Mouse (Mus musculus) frontal cortex, postnatal 25 days (tissue): ENCODE data around the gene Catsper2.
"Not testable (repeated sequence)": the region's sequence is repeated elsewhere in the genome, so short reads cannot be mapped to it uniquely, and the experiment has no call there.

Experiments used
- DNase-seq, 2 experiments: peaks; one replicate each; pipeline ENCODE4 v3.0.0; 2022; ENCODE audit warnings: low spot score in 2 of 2

Gene Catsper2

DNA sequence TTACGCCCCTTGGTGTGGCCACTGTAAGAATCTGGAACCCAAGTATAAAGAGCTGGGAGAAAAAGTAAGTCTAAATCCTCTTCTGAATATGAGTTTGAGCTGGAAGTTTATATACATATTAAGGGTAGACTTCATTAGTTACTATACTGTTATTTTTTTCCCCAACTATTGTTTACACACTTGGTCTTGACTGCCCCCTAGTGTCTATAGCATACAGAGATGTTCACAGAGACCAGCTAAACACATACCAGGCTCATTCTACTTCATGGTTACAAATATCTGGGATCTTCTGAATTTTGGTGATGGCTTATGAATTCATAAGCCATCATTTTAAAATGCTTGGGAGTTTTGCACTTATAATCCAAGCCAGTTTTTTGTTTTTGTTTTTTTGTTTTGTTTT, 21.3 kb upstream of the Catsper2 start:
- no peak for DNase-seq

DNA sequence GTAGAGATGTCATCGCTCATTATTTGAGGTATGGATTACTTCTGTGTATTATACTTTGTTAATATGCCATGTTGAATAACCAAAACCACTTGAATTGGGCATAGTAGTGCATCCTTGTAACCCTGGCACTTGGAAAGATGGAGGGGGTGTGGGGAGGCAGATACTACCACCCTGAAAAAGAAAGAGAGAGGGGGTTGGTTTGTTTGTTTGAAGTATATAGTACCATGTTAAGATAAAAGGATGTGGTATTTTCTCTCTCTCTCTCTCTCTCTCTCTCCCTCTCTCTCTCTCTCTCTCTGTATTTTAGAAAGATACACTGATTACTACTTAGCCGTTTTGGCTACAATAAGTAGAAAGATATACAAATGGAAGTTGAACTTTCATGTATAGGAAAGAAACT, 12.3 kb upstream of the Catsper2 start:
- DNase-seq = no peak

- no peak for DNase-seq
Measured at GRCm38 (mm10) chr2:121423166-121423565, 9.6 kb upstream of the Catsper2 start.

DNA sequence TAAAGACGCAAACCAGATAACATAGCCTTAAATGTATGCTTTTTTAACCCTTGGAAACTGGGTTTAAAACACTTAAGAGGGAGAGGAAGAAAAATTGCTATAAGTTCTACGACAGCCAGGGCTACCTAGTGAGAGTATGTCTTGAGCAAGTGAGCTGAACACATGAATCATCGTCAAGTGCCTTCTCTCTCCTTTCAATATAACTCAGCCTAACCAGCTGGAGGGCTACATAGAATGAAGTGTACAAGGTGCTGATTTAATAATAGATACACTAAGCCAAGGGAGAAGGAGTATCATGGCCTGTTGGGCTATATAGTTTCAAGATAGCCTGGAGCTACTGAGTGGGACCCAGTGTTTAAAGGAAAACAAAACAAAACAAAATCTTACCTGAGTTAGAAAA, 4.9 kb upstream of the Catsper2 start:
- no peak for DNase-seq

GRCm38 (mm10) chr2:121416356-121416755, 2.8 kb upstream of the Catsper2 start:
- DNase-seq = no peak

- DNase-seq = no peak
Measured at GRCm38 (mm10) chr2:121415591-121415990, 2.0 kb upstream of the Catsper2 start.

DNA sequence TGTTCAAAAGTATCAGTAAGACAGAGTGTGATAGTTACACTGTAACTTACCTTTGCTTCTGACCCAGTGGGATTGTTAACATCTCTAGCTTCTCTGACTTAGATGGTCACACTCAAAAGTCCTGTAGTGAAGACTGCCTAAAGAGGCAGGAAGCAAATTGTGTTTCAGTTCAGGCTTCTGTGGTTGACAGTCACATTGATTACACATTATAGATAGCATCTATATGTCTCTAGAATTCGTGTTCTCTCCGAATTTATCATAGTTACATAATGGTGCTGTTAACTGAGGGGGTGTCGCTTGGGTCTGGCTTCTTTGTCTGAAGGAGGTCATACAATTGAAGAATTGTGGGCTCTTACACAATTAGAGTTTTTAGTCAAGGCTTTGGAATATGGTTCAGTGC, 1.5 kb upstream of the Catsper2 start:
- no peak for DNase-seq

DNA sequence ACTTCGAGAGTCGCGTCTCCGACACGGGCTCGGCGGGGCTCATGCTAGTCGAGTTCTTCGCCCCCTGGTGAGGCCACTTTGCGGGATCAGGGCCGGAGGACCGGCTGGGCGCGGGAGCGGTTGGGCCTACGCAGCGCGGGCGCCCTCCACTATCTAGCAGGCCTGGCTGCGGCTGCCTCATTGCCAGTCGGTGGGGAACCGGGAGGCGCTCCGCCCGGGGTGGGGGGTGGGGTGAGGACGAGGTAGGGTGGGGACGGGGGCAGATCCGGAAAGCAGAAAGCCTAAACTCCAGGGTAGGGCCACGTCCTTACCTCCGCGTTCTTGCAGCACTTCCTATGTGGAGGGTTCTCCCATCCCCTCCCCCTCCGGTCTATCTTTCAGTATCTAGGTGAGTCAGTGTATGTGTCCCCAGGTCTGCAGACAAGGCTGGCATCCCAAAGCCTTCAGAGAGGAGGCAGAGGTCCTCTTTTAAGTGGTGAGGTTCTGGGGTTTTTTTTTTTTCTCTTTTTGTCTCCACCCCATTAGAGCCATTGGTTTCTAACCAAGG, 620 bp upstream of the Catsper2 start:
- DNase-seq = no peak

DNA sequence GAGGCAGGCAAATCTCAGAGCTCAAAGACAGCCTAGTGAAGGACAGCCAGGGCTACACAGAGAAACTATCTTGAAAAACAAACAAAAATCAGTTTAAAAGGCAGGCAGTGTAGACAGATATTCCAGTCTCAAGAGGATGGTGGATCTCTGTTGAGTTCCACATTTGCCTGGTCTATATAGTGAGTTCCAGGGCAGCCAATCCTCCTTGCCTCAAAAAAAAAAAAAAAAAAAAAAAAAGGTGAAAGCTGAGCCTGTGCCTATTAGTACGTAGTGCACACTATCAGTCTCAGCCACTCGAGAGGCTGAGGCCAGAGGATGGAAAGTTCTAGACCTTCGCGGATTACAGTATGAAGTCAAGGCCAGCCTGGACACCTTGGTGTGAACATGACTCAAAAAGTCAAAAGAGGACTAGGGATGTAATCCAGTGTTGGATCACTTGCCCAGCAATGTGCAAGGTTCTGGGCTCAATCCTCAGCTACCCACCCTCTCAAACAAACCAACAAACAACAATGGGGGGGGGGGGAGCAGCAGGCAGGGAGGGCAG, 677 bp downstream of the Catsper2 start:
- DNase-seq = no peak

- DNase-seq = no peak
Measured at GRCm38 (mm10) chr2:121408160-121408559, 5.4 kb downstream of the Catsper2 start.

- DNase-seq = no peak
Measured at GRCm38 (mm10) chr2:121403296-121403695, 10.3 kb downstream of the Catsper2 start.

- DNase-seq = peak; percentile 79 to 87
Measured at GRCm38 (mm10) chr2:121396624-121397023, 17.0 kb downstream of the Catsper2 start.

- not testable (repeated sequence) for DNase-seq
Measured at GRCm38 (mm10) chr2:121386961-121387575, 26.5 kb downstream of the Catsper2 start, which contains the start of gene Strc. Gene Strc (minus strand): TSS chr2:121387168.

- no peak for DNase-seq
Measured at GRCm38 (mm10) chr2:121374766-121375165, 38.8 kb downstream of the Catsper2 start.

DNA sequence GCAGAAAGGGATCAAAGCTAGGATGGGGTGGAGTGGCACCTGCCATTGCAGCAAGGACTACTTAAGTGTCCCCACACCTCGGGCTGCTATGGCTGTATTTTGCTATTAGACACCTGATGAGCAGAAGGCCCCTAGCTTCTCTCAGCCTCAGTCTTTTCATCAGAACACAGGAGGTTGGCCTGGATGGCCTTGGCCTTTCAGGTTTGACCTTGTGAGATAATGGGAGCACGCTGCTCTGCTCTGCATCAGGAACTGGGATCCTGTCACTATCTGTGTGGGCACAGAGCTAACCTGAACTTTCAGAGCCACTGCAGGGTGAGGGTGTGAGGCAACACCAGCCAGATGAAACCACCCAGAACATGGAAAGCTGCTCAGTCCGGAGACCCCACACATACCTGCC, 41.3 kb downstream of the Catsper2 start:
- no peak for DNase-seq

GRCm38 (mm10) chr2:121370921-121371320, 42.7 kb downstream of the Catsper2 start:
- no peak for DNase-seq

DNA sequence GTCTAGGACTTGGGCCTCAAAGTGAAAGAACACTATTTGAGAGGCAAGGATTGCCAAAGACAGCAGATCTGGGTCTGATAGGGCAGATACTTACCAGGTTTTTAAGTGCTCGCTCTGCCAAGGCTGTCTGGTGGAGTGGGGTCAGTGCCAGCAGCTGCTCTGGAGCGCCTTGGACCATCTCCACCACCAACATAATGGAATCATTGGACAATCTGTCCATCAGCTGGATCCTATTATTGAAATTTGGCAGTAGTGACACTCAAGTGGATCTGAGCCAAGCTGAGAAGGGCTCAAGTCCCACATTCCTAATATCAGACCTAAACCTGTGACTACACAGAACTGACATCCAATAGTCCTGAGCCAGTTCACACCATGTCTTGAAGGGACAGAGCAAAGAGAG, 44.8 kb downstream of the Catsper2 start:
- no peak for DNase-seq

DNA sequence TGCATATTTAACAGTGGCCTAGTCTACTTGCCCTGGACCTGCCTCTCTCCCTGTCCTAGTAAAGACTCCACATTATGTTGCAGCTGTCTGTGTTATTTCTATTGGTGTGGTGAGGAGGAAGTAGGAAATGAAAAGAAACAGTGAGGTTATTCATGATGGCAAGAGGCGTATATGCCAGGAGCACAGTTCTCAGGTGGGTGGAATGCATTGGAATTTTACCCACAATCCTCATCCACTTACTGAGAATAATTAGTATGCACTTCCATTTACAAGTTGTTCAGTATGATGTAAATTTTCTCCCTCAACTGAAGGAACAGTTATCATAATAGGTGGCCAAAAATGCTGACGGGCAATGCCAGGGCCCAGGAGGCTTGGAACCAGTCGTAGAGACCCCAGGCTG, 49.9 kb downstream of the Catsper2 start:
- no peak for DNase-seq

DNA sequence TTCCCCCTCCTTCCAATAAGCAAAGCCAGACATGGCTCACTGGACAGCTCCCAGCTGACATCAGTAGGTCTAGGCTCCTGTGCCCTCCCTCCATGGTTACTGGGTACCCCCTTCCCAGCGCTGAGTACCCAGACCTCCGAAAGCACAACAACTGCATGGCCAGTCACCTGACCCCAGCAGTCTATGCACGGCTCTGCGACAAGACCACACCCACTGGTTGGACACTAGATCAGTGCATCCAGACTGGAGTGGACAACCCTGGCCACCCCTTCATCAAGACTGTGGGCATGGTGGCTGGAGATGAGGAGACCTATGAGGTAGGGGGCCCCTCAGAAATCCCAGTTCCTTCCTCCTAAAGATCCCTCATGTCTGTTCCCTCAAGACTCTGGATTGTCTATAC, 54.1 kb downstream of the Catsper2 start:
- no peak for DNase-seq

DNA sequence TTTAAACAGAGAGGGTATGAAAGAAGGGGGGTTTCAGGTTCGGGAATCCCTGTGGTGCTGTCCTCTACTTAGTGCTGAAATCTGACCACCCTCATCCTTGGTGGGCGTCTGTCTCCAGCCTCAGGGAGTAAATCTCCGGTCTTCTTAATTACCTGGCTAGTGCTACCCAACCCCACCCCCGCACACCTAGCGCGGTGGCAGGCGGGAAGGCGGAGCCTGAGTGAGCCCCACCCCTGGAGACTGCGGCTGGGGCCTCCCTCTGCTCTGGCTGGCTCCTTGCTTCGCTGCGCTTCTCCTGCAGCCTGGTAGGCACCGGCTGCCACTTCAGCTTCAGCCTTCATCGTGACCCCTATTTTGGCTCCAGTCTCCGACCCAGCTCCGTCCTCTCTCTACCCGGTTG, 55.2 kb downstream of the Catsper2 start:
- peak; percentile 63 to 71 for DNase-seq

DNA sequence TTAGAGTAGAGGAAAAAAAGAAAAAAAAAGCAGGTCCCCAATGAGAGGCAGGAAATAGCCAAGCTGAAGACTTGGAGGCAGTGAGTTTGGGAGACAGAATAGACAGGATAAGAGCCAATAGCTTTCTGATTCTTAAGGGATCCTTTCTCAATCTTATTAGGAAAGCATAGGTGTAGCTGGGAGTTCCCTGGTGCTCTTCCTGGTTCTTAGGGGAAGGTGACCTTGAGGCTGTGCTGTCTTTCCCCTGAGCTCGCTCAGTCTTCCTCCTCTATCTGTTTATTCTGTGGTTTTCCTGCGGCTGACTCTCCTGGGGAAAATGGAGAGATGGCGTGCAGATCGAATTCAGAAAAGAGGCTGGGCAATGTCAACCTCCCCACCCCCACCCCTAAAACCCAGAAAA, 55.6 kb downstream of the Catsper2 start:
- DNase-seq = no peak

DNA sequence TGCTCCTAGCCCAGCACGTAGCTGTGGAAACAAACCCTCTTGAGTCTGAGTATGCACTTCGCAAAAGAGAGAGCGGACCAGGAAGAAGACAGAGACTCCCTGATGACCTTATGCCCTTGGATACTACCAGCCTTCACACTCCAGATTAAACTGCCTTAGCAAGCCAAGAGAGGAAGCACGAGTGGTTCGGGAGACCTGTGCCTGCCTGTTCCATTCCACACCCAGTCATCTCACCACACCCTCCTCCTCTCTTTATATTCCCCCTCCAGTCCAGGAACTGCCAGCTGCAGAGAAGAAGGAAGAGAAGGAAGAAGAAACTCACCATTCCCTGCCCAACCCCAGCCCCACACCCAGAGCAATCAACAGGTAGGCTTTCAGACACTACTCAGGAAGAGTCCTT, 56.1 kb downstream of the Catsper2 start, which contains the start of gene Ckmt1:
Gene Ckmt1, plus strand, starts transcription at position 221 of the 400 bp plus-strand sequence.
- no peak for DNase-seq

GRCm38 (mm10) chr2:121354820-121355592, 58.6 kb downstream of the Catsper2 start, which contains the start of gene Ppip5k1:
Gene Ppip5k1 (minus strand): TSS chr2:121355396.
- peak; percentile 98 for DNase-seq
